Mouse (Mus musculus): ENCODE data around the gene Lrmda. TPM values are rescaled to one million over a fixed set of nuclear protein-coding genes. Genes with fewer than 3 reads are reported as not detected.
"Not testable (repeated sequence)": the region's sequence is repeated elsewhere in the genome, so short reads cannot be mapped to it uniquely, and the experiment has no call there.

The Lrmda gene
- total RNA-seq, 2 experiments from 2014 or later = 3.7 to 3.9 TPM

- no peak for DNase-seq (ENCODE audit: low spot score in 2 of 2)
Observed at GRCm38 (mm10) chr14:22757493-22757892, 738.0 kb downstream of the Lrmda start.

- no peak for DNase-seq (ENCODE audit: low spot score in 2 of 2)
Observed at GRCm38 (mm10) chr14:22759216-22759615, 739.7 kb downstream of the Lrmda start.

- DNase-seq (ENCODE audit: low spot score in 2 of 2) = no peak
Observed at GRCm38 (mm10) chr14:22759673-22760072, 740.2 kb downstream of the Lrmda start.

- no peak for DNase-seq (ENCODE audit: low spot score in 2 of 2)
Observed at GRCm38 (mm10) chr14:22760241-22761039, 740.9 kb downstream of the Lrmda start.

GRCm38 (mm10) chr14:22781709-22782108 lies 762.2 kb downstream of the Lrmda start:
- no peak for DNase-seq (ENCODE audit: low spot score in 2 of 2)

- no peak for DNase-seq (ENCODE audit: low spot score in 2 of 2)
Observed at GRCm38 (mm10) chr14:22782365-22782764, 762.9 kb downstream of the Lrmda start.

- DNase-seq (ENCODE audit: low spot score in 2 of 2) = no peak
Observed at GRCm38 (mm10) chr14:22783211-22784161, 764.0 kb downstream of the Lrmda start.

GRCm38 (mm10) chr14:22800020-22800419 lies 780.5 kb downstream of the Lrmda start:
- DNase-seq (ENCODE audit: low spot score in 2 of 2) = no peak

GRCm38 (mm10) chr14:22800871-22801636 lies 781.5 kb downstream of the Lrmda start:
- DNase-seq (ENCODE audit: low spot score in 2 of 2) = no peak

- not testable (repeated sequence) for DNase-seq (ENCODE audit: low spot score in 2 of 2)
Observed at GRCm38 (mm10) chr14:22801714-22802113, 782.2 kb downstream of the Lrmda start.

- no peak for DNase-seq (ENCODE audit: low spot score in 2 of 2)
Observed at GRCm38 (mm10) chr14:22807324-22807723, 787.8 kb downstream of the Lrmda start.

GRCm38 (mm10) chr14:22807726-22808594 lies 788.4 kb downstream of the Lrmda start:
- DNase-seq (ENCODE audit: low spot score in 2 of 2) = peak; percentile 13 to 30

- no peak for DNase-seq (ENCODE audit: low spot score in 2 of 2)
Observed at GRCm38 (mm10) chr14:22808595-22809166, 789.2 kb downstream of the Lrmda start.

GRCm38 (mm10) chr14:22809229-22809628 lies 789.7 kb downstream of the Lrmda start:
- DNase-seq (ENCODE audit: low spot score in 2 of 2) = no peak

GRCm38 (mm10) chr14:22810531-22810930 lies 791.0 kb downstream of the Lrmda start:
- DNase-seq (ENCODE audit: low spot score in 2 of 2) = no peak

GRCm38 (mm10) chr14:22812824-22813223 lies 793.3 kb downstream of the Lrmda start:
- no peak for DNase-seq (ENCODE audit: low spot score in 2 of 2)

- DNase-seq (ENCODE audit: low spot score in 2 of 2) = no peak
Observed at GRCm38 (mm10) chr14:22813389-22813788, 793.9 kb downstream of the Lrmda start.

GRCm38 (mm10) chr14:22814811-22815345 lies 795.4 kb downstream of the Lrmda start:
- no peak for DNase-seq (ENCODE audit: low spot score in 2 of 2)

GRCm38 (mm10) chr14:22817346-22818201 lies 798.1 kb downstream of the Lrmda start:
- no peak for DNase-seq (ENCODE audit: low spot score in 2 of 2)

All from adrenal gland, postnatal 4 days (tissue).